26 mouse cellular contexts compared by ENCODE assay signal in genomic region chr13:82946931-82947330, GRCm38 (mm10).
"Had no signal": no experiment of that assay in that cellular context is flagged by ENCODE, and none has a peak within 500 bp of the region (broad histone marks: within the 10 kb centered on the region; RNA-seq: fewer than 3 reads in every experiment).

No protein-coding gene starts in this region.

- H3K27me3 ChIP-seq: heart, embryonic 13.5 days; heart, embryonic 15.5 days; hindbrain, embryonic 13.5 days; hindbrain, embryonic 15.5 days; kidney, embryonic 15.5 days; limb, embryonic 13.5 days; limb, embryonic 15.5 days; liver, embryonic 12.5 days had no signal

- H3K4me1 ChIP-seq: heart, embryonic 10.5 days; heart, embryonic 15.5 days; hindbrain, embryonic 13.5 days; hindbrain, embryonic 15.5 days; kidney, embryonic 15.5 days; limb, embryonic 13.5 days; limb, embryonic 15.5 days; liver, embryonic 12.5 days had no signal

- H3K27ac ChIP-seq: heart, embryonic 10.5 days; heart, embryonic 13.5 days; heart, embryonic 15.5 days; hindbrain, embryonic 13.5 days; hindbrain, embryonic 15.5 days; hindbrain, postnatal 0 days; kidney, embryonic 15.5 days; kidney, postnatal 0 days; limb, embryonic 13.5 days; limb, embryonic 15.5 days; liver, embryonic 12.5 days; liver, embryonic 14.5 days had no signal

- ATAC-seq: hindbrain, postnatal 0 days; intestine, embryonic 16.5 days; liver, embryonic 12.5 days had no signal

- H3K4me3 ChIP-seq: heart, embryonic 10.5 days; heart, embryonic 13.5 days; heart, embryonic 15.5 days; hindbrain, embryonic 13.5 days; hindbrain, embryonic 15.5 days; kidney, embryonic 15.5 days; limb, embryonic 13.5 days; limb, embryonic 15.5 days; liver, embryonic 12.5 days had no signal

- DNase-seq: gastrocnemius, postnatal 14 days; gastrocnemius, postnatal 36 days; heart, adult 18-20 months; heart, postnatal 14 days; heart, postnatal 36 days; kidney, adult 11 months; kidney, adult 2 months; kidney, adult 9 months; kidney, postnatal 14 days; kidney, postnatal 36 days; layer of hippocampus, adult 9-11 months; layer of hippocampus, postnatal 36 days; left cerebral cortex, postnatal 4 days had no signal
